Mouse (Mus musculus) activated CD4-positive, CD25-positive, alpha-beta regulatory T cell, adult 9 weeks (primary cell): ENCODE results near the gene Tcp10c. TPM values are rescaled to one million over a fixed set of nuclear protein-coding genes. Genes with fewer than 3 reads are reported as not detected.

Experiments used
- polyA plus RNA-seq: library from polyadenylated mRNA; unstranded; fragments of 100-300 nt; shearing (Covaris generic); gene quantifications from one replicate; pipeline ENCODE4 v1.2.1, GENCODE M21; 2017

The Tcp10c gene
- not detected for polyA plus RNA-seq

GRCm38 (mm10) chr17:13354521-13354920 lies at the start of gene Tcp10c:
Gene Tcp10c, plus strand, starts transcription at chr17:13354572.

Other genes starting within 250 kb of the Tcp10c start
- not detected for gene Unc93a, start 222.8 kb upstream of the Tcp10c start, polyA plus RNA-seq
- gene Smok2a, start 133.4 kb upstream of the Tcp10c start, polyA plus RNA-seq: not detected
- gene Smok2b, start 124.3 kb upstream of the Tcp10c start, polyA plus RNA-seq: 0.18 TPM